Mouse (Mus musculus) left cerebral cortex, adult 9 months (tissue): ENCODE results near the gene Igfbp4.

Experiments used
- DNase-seq, 2 experiments: peaks; one replicate each; pipeline ENCODE4 v3.0.0; 2022; ENCODE audit warnings: low spot score in 2 of 2

Gene Igfbp4

DNA sequence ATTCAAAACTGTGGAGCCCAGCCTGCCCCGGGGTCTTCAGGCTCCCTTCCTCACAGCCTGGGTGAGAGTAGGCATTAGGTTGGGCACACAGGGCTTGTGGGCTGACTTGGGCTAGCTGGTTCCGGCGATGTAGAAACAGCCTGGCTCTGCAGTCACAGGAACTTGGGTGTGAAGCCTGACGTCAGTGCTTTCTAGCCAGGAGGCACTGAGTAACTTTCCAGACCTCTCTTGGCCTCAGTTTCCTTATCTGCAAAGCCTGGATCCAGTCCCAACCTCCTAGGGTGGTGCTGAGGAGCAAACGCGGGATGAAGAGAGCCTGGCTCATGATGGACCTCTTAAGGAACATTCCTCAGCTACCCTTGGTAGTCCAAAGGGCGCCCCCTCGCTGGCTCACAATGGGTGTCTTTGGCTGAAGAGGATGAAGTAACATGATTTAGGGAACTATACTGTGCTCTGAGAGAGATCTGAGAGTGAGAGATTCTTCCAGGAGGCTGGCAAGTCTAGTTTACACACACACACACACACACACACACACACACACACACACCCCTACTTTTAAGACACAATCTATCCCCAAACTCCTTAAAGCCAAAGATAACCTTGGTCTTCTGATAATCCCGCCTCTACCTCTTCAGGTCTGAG is 40.0 kb downstream of the Igfbp4 start:
- no peak for DNase-seq

DNA sequence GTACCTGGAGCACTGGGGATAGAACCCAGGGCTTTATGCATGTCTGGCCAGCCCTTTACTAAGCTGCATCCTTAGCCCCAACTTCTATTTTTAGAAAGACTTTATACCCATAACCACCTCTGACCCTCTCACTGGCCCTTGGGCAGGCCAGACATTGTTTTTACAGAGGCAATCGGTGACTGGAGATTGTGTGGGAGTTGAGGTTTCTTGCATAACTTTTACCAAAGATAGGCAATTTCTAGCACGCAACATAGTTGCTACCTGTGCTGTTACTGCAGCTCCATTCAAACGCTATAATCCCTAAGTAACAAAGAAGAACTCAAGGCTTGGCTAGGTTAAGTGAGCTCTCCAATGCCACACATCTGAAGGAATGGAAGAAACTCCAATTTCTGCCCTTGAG is 40.5 kb downstream of the Igfbp4 start:
- no peak for DNase-seq

DNA sequence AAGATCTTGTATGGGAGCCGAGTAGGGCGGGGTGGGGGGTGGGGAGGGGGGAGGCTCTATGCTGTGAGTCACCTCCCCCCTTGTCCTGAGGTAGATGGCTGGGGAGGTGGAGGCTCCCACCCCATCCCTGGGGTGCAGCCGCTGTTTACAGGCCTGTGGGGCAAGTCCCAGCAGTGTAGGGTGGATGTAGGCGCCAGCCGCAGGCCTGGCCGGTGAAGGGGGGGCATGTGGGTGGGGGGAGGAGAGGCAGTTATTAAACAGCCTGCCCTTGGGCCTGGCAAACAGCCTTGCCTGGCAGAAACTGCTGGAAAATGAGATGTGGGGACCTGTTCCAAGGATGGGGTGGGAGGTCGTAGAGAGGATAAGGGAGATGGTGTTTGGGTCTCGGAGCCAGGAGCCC is 41.1 kb downstream of the Igfbp4 start:
- DNase-seq: no peak

DNA sequence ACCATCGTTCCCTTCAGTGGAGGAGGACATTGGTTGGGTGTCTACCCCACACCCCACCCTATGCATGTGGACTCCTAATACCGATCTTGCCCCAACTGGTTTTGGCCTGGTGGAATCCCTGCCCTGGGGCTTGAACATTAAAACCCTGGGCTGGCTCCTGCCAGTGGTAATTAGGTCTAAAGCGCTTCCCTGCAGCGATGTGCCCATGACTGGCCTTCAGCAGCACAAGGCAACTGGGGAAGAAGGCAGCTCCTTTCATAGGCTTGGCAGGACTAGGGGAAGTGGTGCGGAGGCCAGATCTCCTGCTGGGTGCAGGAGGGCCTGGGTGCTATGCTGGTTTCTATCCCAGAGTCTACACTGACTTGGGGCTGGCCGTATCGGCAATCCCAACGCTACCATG is 42.5 kb downstream of the Igfbp4 start:
- no peak for DNase-seq

DNA sequence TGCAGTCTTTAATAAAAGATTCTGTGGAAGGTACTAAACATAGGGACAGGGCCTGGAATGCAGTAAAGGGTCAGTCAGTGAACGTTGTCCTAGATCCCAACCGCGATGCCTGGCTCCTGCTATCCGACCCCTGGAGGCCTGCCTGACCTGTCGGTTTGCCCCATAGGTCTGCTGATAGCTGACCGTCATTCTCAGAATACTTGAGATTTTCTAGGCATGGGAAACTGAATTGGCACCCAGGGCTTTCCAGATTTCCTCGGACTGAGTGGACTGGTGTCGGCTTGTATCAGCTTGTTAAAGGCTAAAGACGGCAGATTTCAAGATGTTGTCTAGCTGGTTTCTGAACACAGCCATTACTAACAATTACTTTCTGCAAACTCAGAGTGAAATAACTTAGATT is 43.3 kb downstream of the Igfbp4 start:
- no peak for DNase-seq

DNA sequence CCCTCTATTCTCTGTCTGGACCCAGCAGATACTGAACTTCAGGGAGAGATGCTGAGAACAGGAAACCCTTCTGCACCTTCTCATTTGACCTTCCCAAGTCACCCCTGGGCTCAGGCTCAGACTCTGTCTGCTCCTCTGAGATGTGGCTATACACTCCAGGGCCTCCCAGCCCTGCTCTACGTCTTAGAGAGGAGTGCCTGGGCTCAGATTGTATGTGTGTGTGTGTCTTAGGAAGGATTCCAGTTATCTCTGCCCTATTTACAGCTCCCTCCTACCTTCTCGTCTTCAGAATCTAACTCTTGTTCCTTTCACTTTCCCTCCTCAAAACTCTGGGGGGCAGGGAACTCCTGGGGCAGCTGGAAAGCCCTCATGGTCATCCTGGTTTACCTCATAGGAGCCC is 47.4 kb downstream of the Igfbp4 start:
- DNase-seq: no peak

DNA sequence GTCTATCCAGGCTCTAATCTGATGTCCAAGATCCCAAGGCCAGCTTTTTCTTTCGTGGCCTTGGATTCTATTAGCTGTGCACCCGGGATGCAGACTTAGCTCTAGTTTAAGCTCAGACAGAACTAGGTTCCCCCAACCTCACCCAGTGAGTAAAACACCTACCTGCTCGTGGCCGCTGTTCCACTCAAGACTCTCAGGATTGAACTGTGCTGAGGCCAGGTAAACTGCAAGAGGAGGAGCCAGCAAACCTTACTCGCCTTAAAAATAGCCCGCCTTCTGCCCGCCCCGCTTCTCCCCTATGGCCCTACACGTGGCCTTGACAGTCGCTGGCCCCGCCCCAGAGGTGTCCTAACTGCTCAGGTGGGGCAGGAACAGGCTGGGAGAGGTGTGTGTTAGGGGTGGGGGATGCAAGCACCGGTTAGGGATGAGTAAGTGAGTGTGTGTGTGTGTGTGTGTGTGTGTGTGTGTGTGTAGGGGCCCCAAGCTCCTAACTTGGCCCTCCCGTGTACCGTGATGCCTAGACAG is 48.1 kb downstream of the Igfbp4 start, which contains the start of gene Tns4:
TSS of gene Tns4 (minus strand) at position 230 of the 525 bp plus-strand sequence.
- no peak for DNase-seq

DNA sequence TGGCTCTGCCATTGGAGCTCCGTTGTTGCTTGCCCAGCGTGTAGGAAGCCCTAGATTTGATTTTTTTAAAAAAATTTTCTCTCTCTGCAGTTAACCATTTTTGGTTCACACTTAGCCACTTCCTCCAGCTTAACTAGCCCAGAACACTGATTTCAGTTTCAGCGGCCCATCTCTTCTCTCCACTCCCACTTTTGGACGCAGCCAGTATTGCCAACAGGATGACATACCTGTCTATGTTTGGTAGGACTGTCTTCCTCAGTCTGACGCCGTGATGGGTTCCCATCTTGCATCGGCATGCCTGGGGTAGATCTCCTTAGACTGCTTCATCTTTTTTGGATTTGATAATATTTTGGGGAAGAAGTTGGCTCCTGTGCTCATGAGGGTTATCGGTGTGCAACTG is 49.3 kb downstream of the Igfbp4 start:
- DNase-seq: no peak

DNA sequence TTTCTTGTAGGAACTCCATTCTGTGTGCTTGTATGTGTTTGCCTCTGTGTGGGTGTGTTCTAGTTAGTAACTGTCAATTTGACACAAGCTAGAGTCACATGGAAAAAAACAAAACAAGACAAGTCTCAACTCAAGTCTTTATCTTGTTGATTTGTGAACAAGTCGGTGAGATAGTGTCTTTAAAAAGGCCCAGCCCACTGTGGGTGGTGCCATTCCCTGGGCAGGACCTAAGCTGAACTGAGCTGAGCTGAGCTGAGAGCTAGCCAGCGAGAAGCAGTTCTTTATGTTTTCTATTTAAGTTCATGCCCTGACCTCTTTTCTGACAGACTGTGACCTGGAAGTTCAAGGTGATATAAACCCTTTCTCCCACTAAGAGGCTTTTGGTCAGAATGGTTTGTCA is 50.6 kb downstream of the Igfbp4 start:
- DNase-seq: no peak

DNA sequence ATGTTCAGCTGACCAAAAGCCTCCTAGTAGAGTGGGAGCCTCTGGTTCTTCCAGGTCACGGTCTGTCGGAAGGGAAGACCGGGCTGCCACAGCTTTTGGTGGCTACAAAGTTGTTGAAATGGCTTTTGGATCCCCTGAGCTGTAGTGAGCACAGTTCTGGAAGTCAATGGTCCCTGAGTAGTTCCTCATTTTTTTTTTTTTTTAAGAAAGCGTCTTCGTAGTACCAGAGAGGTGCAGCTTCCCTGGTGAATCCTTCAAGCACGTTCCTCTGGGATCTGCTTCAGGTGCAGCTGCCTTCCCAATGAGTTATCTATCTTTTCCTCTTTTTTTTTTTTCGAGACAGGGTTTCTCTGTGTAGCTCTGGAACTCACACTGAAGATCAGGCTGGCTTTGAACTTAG is 52.7 kb downstream of the Igfbp4 start:
- no peak for DNase-seq

DNA sequence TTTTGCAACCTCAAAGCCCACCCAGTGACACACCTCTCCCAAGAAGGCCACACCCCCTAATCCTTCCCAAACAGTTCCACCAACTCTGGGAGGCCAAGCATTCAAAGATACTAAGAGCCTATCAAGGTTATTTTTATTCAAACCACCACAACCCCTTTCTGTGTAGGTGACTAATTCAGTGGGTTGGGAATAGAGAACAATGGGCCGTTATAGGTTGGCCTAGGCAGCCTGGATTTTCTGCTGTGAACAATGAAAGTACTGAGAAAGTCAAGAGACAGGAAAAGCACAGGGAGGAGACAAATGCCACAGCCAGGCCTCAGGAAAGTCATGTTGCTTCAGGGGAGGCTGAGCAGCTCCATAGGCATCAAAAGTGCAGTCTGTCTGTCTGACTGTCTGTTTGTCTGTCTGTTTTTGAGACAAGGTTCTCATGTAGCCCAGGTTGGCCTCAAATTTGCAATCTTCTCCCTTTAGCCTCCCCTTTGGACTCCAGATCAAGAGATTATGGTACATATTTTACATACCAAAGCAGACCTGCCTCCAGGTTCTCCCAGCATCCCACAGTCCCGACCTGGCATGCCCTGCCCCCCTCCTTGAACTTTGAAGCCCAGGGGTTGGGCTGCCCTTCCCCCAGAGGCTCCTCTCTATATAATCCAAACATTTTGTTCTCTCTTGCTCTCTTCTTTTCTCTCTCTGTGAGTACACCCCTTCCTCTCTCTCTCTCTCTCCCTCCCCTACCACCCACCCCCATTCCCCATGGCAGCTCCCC is 54.0 kb downstream of the Igfbp4 start:
- DNase-seq: no peak

DNA sequence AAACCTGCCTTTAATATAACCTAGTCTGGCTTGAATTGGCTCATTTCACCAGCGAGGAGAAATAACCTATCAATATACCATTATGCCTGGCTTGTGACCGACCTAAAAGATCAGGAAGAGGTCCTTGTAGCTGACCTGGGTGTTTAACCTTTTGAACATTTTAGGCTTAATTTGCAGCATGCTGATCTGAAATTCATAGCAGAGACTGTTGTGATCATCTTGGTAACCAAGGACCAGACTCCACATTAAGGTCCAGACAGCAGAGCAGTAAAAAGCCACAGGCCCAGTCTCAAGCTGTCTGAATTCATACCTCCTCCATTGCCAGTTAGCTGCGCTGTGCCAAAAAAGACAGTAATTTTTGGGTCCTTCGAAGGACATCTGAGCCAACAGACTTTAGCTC is 54.7 kb downstream of the Igfbp4 start:
- DNase-seq: no peak

DNA sequence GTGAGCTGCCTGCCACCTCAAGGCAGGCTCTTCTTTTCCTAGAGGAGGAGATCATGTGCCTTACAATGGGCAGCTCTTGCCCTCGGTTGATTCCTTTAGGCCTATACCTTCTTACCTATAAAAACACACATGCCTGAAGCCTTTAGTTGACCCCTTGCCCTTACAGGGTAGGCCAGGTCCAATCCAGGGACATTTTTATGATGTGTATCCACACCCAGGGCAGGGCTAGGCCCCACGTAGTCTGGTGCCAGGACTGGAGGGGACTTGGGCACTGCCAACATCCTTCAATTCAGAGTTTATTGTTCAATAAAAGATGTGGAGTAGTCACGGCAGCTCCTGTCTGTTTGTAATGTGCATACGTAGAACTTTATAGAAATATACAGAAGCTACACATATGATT is 55.4 kb downstream of the Igfbp4 start:
- DNase-seq: no peak

DNA sequence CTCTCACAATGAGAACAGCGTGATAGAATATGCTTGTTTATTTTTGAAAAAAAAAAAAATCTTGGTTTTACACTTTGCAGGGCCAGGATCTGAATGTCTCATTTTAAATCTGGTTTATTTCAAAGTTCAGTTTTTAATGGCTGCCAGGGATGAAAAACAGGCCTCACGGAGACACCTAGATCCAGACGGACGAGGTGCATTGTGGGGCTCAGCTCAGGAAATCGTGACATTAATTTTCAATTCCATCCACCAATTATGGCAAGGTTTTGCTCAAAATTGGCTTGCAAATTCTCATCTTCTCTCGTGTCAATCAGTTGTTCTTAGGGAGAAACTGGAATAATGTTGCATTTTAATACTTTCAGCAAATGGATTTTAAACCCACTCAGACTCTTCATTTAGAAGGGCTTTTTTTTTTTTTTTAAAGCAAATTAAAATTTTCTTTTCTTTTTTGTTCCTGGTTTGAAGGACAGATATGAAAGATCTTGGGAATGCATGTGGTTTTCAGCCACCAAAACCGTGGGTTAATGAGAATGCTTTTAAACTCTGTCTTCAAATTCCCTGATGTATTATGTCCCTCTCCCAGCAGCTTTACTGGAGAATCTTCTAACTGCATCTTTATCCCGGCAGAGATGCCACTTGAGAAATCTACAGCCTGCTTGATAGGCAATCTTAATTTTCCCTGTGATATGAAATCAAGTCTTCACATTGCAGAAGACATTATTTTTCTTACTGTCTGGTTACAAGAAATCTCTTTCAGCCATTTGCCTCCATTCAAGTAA is 56.1 kb downstream of the Igfbp4 start:
- DNase-seq: no peak

DNA sequence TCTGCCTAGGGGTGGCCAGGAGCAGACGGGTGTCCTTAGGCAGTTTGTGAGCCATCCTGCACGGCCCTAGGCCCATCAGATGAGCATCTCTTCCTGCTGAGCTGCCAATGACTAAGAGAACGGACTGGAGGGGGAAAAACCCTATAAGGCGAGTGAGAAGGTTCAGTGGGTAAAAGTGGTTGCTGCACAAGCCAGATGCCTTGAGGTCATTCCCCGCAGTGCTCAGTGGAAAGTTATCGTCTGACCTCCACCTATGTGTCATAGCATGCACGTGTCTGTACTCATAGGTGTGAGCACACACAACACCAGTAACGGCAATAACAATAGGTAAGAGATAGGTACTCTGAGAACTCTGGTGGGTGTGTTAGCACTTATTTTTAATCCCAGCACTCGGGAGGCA is 57.9 kb downstream of the Igfbp4 start:
- DNase-seq: no peak

DNA sequence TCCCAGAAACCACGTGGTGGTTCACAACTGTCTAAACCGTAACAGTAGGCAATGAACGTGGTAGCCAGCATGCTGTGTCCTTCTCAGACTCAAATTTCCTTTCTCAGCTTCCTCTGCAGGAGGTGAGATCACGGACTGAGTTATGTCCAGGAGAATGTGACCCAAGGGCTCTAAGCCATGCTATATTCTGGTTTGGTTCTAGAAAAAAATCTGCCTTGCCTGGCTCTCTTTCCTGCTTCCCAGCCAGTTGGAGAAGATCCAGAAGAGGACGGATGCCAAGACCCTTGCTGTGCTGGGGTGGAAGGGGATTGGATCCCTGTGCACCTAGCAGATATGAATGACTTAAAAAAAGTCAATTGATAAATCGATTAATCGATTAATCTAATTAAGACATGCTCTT is 58.5 kb downstream of the Igfbp4 start:
- DNase-seq: no peak

DNA sequence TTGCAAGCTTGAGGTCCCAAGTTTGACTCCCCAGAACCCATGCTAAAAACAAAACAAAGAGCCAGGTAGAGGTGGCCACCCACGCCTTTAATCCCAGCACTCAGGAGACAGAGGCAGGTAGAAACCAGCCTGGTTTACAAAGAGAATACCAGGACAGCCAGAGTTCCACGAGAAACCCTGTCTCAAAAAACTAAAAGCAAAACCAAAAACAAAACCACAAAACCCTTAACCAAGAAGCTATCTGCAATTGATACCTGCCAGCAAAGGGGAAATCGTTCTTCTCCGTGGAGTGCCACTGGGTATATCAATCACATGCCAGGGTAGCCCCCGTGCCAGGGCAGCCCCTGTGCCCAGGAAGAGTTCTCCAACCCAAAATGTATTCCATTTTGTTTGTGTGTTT is 59.2 kb downstream of the Igfbp4 start:
- no peak for DNase-seq

DNA sequence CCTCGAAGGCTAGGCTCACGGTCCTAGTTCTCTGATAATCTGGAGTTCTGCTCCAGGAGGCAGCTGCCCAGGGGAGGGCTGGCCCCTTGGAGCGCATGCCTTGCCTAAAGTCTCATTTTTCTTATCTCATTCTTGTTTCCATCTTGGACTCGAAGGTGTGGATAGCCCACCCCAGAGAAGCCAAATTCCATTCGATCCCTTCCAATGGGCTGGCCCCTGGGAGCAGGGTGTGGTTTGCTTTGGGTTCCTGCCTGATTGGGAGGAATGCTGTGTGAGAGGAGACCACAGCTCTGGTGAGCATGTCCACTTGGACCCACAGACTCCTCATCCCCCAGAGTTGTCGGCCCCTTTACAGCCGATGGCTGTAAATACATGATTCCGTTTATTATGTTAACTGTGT is 60.6 kb downstream of the Igfbp4 start:
- no peak for DNase-seq

DNA sequence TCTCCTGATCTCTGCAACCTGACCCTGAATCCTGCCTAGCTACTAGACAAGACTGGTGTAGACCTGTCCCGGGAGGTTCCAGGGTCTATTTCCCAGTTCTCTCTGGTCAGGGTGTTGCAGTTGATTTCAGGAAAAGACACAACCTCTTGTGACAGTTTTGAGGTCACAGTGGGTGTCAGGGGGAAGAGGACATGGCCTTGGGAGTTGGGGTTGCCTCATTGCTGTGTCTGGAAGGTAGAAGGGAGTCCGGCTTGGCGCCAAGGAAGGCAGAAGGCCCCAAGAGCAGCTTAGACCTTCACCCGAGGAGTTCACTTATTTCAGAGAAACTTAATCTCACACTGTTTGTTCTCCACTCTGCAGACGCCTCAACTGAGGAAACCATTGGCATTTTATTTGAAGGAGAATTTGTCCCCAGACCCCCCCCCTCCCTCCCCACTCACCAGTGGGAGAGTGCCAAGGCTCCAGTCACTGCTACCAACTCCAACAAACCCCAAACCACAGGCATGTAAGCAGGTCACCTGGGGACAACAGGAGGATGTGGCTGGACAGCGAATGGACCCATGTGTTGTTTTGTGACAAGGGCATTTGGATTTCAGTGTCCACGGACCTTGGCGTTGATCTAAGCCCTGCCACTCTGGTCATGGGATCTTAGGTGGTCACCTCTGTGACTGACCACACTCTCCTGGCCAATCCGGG is 61.7 kb downstream of the Igfbp4 start:
- DNase-seq: no peak
